Mouse (Mus musculus): ENCODE results near the gene Dnm2. TPM values are rescaled to one million over a fixed set of nuclear protein-coding genes. Genes with fewer than 3 reads are reported as not detected.

Gene Dnm2
- polyA plus RNA-seq, 1 experiment from 2014 or later = 79.1 TPM

GRCm38 (mm10) chr9:21408624-21409023, 16.1 kb upstream of the Dnm2 start:
- Histone ChIP-seq H3K27ac (no peak overlapping the region), H3K36me3 (peaks cover 37% of the 10 kb centered on the region), H3K27me3 (no peaks in the 10 kb centered on the region), H3K9me3 (replicated peaks) (no peaks in the 10 kb centered on the region), H3K4me2 (no peak overlapping the region), H3K4me1 (peaks cover 15% of the 10 kb centered on the region), H3K4me3 (replicated peaks) (no peak overlapping the region), H3K9ac (no peak overlapping the region)
- 74% methylated on average over 7 of the region's 7 CpGs for WGBS
- no peak for ATAC-seq (replicated peaks; ENCODE audit: low FRiP score)

- H3K9ac ChIP-seq = no peak overlapping the region
- peaks cover 18% of the 10 kb centered on the region for H3K4me1 ChIP-seq
- H3K4me3 ChIP-seq (replicated peaks) = no peak overlapping the region
- H3K9me3 ChIP-seq (replicated peaks) = no peaks in the 10 kb centered on the region
- peaks cover 37% of the 10 kb centered on the region for H3K36me3 ChIP-seq
- no peaks in the 10 kb centered on the region for H3K27me3 ChIP-seq
- WGBS = 31% methylated on average over 9 of the region's 9 CpGs
- H3K27ac ChIP-seq = 0 out of 2 replicates have a peak overlapping the region, but pooled peaks have one; percentile 27
- no peak overlapping the region for H3K4me2 ChIP-seq
- no peak for ATAC-seq (replicated peaks; ENCODE audit: low FRiP score)
Observed at GRCm38 (mm10) chr9:21409592-21410317, 15.0 kb upstream of the Dnm2 start.

GRCm38 (mm10) chr9:21411669-21412550, 12.8 kb upstream of the Dnm2 start, which contains the start of gene Qtrt1:
Qtrt1 (plus strand) TSS chr9:21411837.
- H3K36me3 ChIP-seq = peaks cover 35% of the 10 kb centered on the region
- H3K9ac ChIP-seq = peak within 1 kb of the TSS; percentile 80
- H3K4me2 ChIP-seq = peak within 1 kb of the TSS; percentile 94
- peak within 1 kb of the TSS; percentile 88 for H3K4me3 ChIP-seq (replicated peaks)
- no peaks in the 10 kb centered on the region for H3K27me3 ChIP-seq
- ATAC-seq (replicated peaks; ENCODE audit: low FRiP score) = peak; percentile 96
- no peaks in the 10 kb centered on the region for H3K9me3 ChIP-seq (replicated peaks)
- peaks cover 18% of the 10 kb centered on the region for H3K4me1 ChIP-seq
- H3K27ac ChIP-seq = peak within 1 kb of the TSS; percentile 70
- 2% methylated on average over 53 of the region's 53 CpGs for WGBS

- H3K9me3 ChIP-seq (replicated peaks) = no peaks in the 10 kb centered on the region
- no peaks in the 10 kb centered on the region for H3K27me3 ChIP-seq
- H3K4me2 ChIP-seq = no peak overlapping the region
- ATAC-seq (replicated peaks; ENCODE audit: low FRiP score) = no peak
- H3K27ac ChIP-seq = no peak overlapping the region
- WGBS = 73% methylated on average over 2 of the region's 2 CpGs
- H3K4me1 ChIP-seq = 0 out of 2 replicates have a peak, but pooled peaks cover 4% of the 10 kb centered on the region
- H3K36me3 ChIP-seq = peaks cover 78% of the 10 kb centered on the region
- H3K4me3 ChIP-seq (replicated peaks) = no peak overlapping the region
- no peak overlapping the region for H3K9ac ChIP-seq
Observed at GRCm38 (mm10) chr9:21417866-21418265, 6.8 kb upstream of the Dnm2 start.

- Histone ChIP-seq H3K9ac (no peak overlapping the region), H3K36me3 (peaks cover 67% of the 10 kb centered on the region), H3K27ac (no peak overlapping the region), H3K9me3 (replicated peaks) (no peaks in the 10 kb centered on the region), H3K4me3 (replicated peaks) (no peak overlapping the region), H3K27me3 (no peaks in the 10 kb centered on the region), H3K4me2 (no peak overlapping the region), H3K4me1 (peaks cover 7% of the 10 kb centered on the region)
- WGBS = 90% methylated on average over 2 of the region's 2 CpGs
- ATAC-seq (replicated peaks; ENCODE audit: low FRiP score) = no peak
Observed at GRCm38 (mm10) chr9:21419646-21420045, 5.1 kb upstream of the Dnm2 start.

GRCm38 (mm10) chr9:21425556-21425945, 843 bp downstream of the Dnm2 start:
- no peak for ATAC-seq (replicated peaks; ENCODE audit: low FRiP score)
- H3K27me3 ChIP-seq = no peaks in the 10 kb centered on the region
- peaks cover 34% of the 10 kb centered on the region for H3K4me1 ChIP-seq
- peak overlapping the region; percentile 92 for H3K27ac ChIP-seq
- peaks cover 17% of the 10 kb centered on the region for H3K36me3 ChIP-seq
- peak overlapping the region; percentile 89 for H3K9ac ChIP-seq
- 4% methylated on average over 6 of the region's 6 CpGs for WGBS
- peak overlapping the region; percentile 86 for H3K4me2 ChIP-seq
- no peaks in the 10 kb centered on the region for H3K9me3 ChIP-seq (replicated peaks)
- peak overlapping the region; percentile 78 for H3K4me3 ChIP-seq (replicated peaks)

- H3K9me3 ChIP-seq (replicated peaks) = no peaks in the 10 kb centered on the region
- 4% methylated on average over 1 of the region's 1 CpGs for WGBS
- peak overlapping the region; percentile 89 for H3K9ac ChIP-seq
- H3K27me3 ChIP-seq = no peaks in the 10 kb centered on the region
- peak overlapping the region; percentile 86 for H3K4me2 ChIP-seq
- peaks cover 12% of the 10 kb centered on the region for H3K36me3 ChIP-seq
- peak overlapping the region; percentile 92; the same call in 1 of the 2 replicates for H3K27ac ChIP-seq
- ATAC-seq (replicated peaks; ENCODE audit: low FRiP score) = no peak
- H3K4me1 ChIP-seq = peaks cover 39% of the 10 kb centered on the region
- peak overlapping the region; percentile 78 for H3K4me3 ChIP-seq (replicated peaks)
Observed at GRCm38 (mm10) chr9:21426013-21426412, 1.3 kb downstream of the Dnm2 start.

GRCm38 (mm10) chr9:21426525-21426924, 1.8 kb downstream of the Dnm2 start:
- no peak overlapping the region for H3K9ac ChIP-seq
- peak overlapping the region; percentile 86 for H3K4me2 ChIP-seq
- WGBS = 69% methylated on average over 2 of the region's 2 CpGs
- peaks cover 7% of the 10 kb centered on the region for H3K36me3 ChIP-seq
- H3K9me3 ChIP-seq (replicated peaks) = no peaks in the 10 kb centered on the region
- no peaks in the 10 kb centered on the region for H3K27me3 ChIP-seq
- peaks cover 41% of the 10 kb centered on the region for H3K4me1 ChIP-seq
- no peak for ATAC-seq (replicated peaks; ENCODE audit: low FRiP score)
- H3K4me3 ChIP-seq (replicated peaks) = peak overlapping the region; percentile 78
- H3K27ac ChIP-seq = no peak overlapping the region

- ATAC-seq (replicated peaks; ENCODE audit: low FRiP score) = no peak
- 89% methylated on average over 2 of the region's 2 CpGs for WGBS
Observed at GRCm38 (mm10) chr9:21427773-21428172, 3.1 kb downstream of the Dnm2 start.

GRCm38 (mm10) chr9:21428178-21428577, 3.5 kb downstream of the Dnm2 start:
- Histone ChIP-seq H3K4me3 (replicated peaks) (no peak overlapping the region), H3K36me3 (no peaks in the 10 kb centered on the region), H3K4me1 (peaks cover 41% of the 10 kb centered on the region), H3K9me3 (replicated peaks) (no peaks in the 10 kb centered on the region), H3K27me3 (no peaks in the 10 kb centered on the region), H3K9ac (no peak overlapping the region), H3K27ac (no peak overlapping the region), H3K4me2 (no peak overlapping the region)
- no peak for ATAC-seq (replicated peaks; ENCODE audit: low FRiP score)
- WGBS = 88% methylated on average over 6 of the region's 6 CpGs

More at GRCm38 (mm10) chr9:21427773-21428172, 3.1 kb downstream of the Dnm2 start:
- Histone ChIP-seq H3K9ac (no peak overlapping the region), H3K4me1 (peaks cover 41% of the 10 kb centered on the region), H3K27ac (no peak overlapping the region), H3K9me3 (replicated peaks) (no peaks in the 10 kb centered on the region), H3K27me3 (no peaks in the 10 kb centered on the region), H3K4me2 (no peak overlapping the region), H3K36me3 (no peaks in the 10 kb centered on the region), H3K4me3 (replicated peaks) (no peak overlapping the region)

- Histone ChIP-seq H3K9ac (no peak overlapping the region), H3K4me1 (peaks cover 40% of the 10 kb centered on the region), H3K4me2 (no peak overlapping the region), H3K4me3 (replicated peaks) (no peak overlapping the region), H3K36me3 (no peaks in the 10 kb centered on the region), H3K27ac (peak overlapping the region; percentile 14), H3K27me3 (no peaks in the 10 kb centered on the region), H3K9me3 (replicated peaks) (no peaks in the 10 kb centered on the region)
- no peak for ATAC-seq (replicated peaks; ENCODE audit: low FRiP score)
- 82% methylated on average over 7 of the region's 7 CpGs for WGBS
Observed at GRCm38 (mm10) chr9:21430724-21431123, 6.0 kb downstream of the Dnm2 start.

GRCm38 (mm10) chr9:21432066-21432465, 7.4 kb downstream of the Dnm2 start:
- no peak overlapping the region for H3K9ac ChIP-seq
- no peak overlapping the region for H3K4me3 ChIP-seq (replicated peaks)
- no peak for ATAC-seq (replicated peaks; ENCODE audit: low FRiP score)
- H3K4me1 ChIP-seq = peaks cover 37% of the 10 kb centered on the region
- H3K36me3 ChIP-seq = no peaks in the 10 kb centered on the region
- H3K9me3 ChIP-seq (replicated peaks) = no peaks in the 10 kb centered on the region
- no peak overlapping the region for H3K27ac ChIP-seq
- no peak overlapping the region for H3K4me2 ChIP-seq
- H3K27me3 ChIP-seq = no peaks in the 10 kb centered on the region
- 87% methylated on average over 7 of the region's 7 CpGs for WGBS

All from kidney, embryonic 15.5 days (tissue).